Mouse (Mus musculus) hindbrain, embryonic 11.5 days (tissue): Measurements from ENCODE around the gene Rusc2. TPM values are rescaled to one million over a fixed set of nuclear protein-coding genes. Genes with fewer than 3 reads are reported as not detected.

Experiments used
- ATAC-seq: fragments of 200-750 bp; cut with Nextera tagmentation; 2 replicates; pipeline ENCODE4 v1.8.0; 2017; ENCODE audit warnings: mild to moderate bottlenecking, moderate TSS enrichment, moderate library complexity; ENCODE audit not compliant: low FRiP score
- DNase-seq: peaks from one replicate; pipeline ENCODE4 v3.0.0-alpha.2; 2015; ENCODE audit warnings: low spot score
- H3K27ac ChIP-seq: fragments of 300-500 bp; sonication (generic); 2 replicates; pipeline ENCODE4 v1.5.1; 2014; ENCODE audit warnings: mild to moderate bottlenecking, low read depth, low read length
- H3K27me3 ChIP-seq: fragments of 300-500 bp; sonication (generic); 2 replicates; pipeline ENCODE4 v1.6.1; 2014; ENCODE audit warnings: mild to moderate bottlenecking, low read length, moderate library complexity, mixed read lengths; ENCODE audit not compliant: control insufficient read depth, insufficient read depth
- H3K36me3 ChIP-seq: fragments of 300-500 bp; sonication (generic); 2 replicates; pipeline ENCODE4 v1.6.1; 2014; ENCODE audit warnings: mild to moderate bottlenecking, low read length, moderate library complexity, mixed read lengths; ENCODE audit not compliant: control insufficient read depth, insufficient read depth
- H3K4me1 ChIP-seq: fragments of 300-500 bp; sonication (generic); replicated peaks from 2 replicates; pipeline ENCODE4 v1.6.1; 2014; ENCODE audit warnings: low read length, mixed read lengths; ENCODE audit not compliant: control insufficient read depth, insufficient read depth
- H3K4me2 ChIP-seq: fragments of 300-500 bp; sonication (generic); replicated peaks from 2 replicates; pipeline ENCODE4 v1.6.1; 2014; ENCODE audit warnings: mild to moderate bottlenecking, low read depth, low read length
- H3K4me3 ChIP-seq: fragments of 300-500 bp; sonication (generic); 2 replicates; pipeline ENCODE4 v1.5.1; 2014; ENCODE audit warnings: low read depth, low read length
- H3K9ac ChIP-seq: fragments of 300-500 bp; sonication (generic); 2 replicates; pipeline ENCODE4 v1.6.1; 2014; ENCODE audit warnings: low read depth, low read length
- H3K9me3 ChIP-seq: fragments of 300-500 bp; sonication (generic); 2 replicates; pipeline ENCODE4 v1.6.1; 2016; ENCODE audit warnings: low read length; ENCODE audit not compliant: control insufficient read depth
- WGBS: fragments of 180-500 bp; shearing (Covaris S2); extraction: QIAGEN DNeasy Blood & Tissue Kit; methylation state at CpG from one replicate; pipeline ENCODE4 v1.1.7; 2014; 5-methylcytosine and 5-hydroxymethylcytosine counted together
- polyA plus RNA-seq: library from polyadenylated mRNA; unstranded; fragments of >200 nt; fragmentation: Nextera tagmentation; extraction: Ambion mirVana; gene quantifications from 2 replicates; pipeline ENCODE4 v1.2.1, GENCODE M21; 2014

The Rusc2 gene
- polyA plus RNA-seq, 1 experiment from 2014 or later: 19.1 TPM

- H3K4me3 ChIP-seq: peak within 1 kb of the TSS; percentile 20
- H3K27me3 ChIP-seq: peaks cover 8% of the 10 kb centered on the region; the same call in 1 of the 2 replicates
- H3K9me3 ChIP-seq: no peaks in the 10 kb centered on the region
- no peaks in the 10 kb centered on the region for H3K36me3 ChIP-seq
- H3K4me2 ChIP-seq: peak within 1 kb of the TSS; percentile 41
- WGBS: 35% methylated on average over 20 of the region's 20 CpGs
- ATAC-seq: no peak
- peaks cover 4% of the 10 kb centered on the region; the same call in 1 of the 2 replicates for H3K4me1 ChIP-seq
- no peak within 1 kb of the TSS for H3K27ac ChIP-seq
- DNase-seq: peak; percentile 32
- H3K9ac ChIP-seq: peak within 1 kb of the TSS; percentile 34; the same call in 1 of the 2 replicates
These were observed 72.5 kb downstream of the Rusc2 start, which contains the start of gene Cd72 for GRCm38 (mm10) chr4:43454041-43454836. Cd72 (minus strand) TSS chr4:43454628.

- H3K36me3 ChIP-seq: no peaks in the 10 kb centered on the region
- 31% methylated on average over 4 of the region's 4 CpGs for WGBS
- ATAC-seq: no peak
- no peak overlapping the region for H3K4me2 ChIP-seq
- no peak overlapping the region for H3K9ac ChIP-seq
- H3K4me1 ChIP-seq: peaks cover 4% of the 10 kb centered on the region; the same call in 1 of the 2 replicates
- no peak for DNase-seq
- H3K9me3 ChIP-seq: no peaks in the 10 kb centered on the region
- H3K27me3 ChIP-seq: peaks cover 8% of the 10 kb centered on the region; the same call in 1 of the 2 replicates
- H3K27ac ChIP-seq: no peak overlapping the region
- H3K4me3 ChIP-seq: no peak overlapping the region
These were observed 74.7 kb downstream of the Rusc2 start for GRCm38 (mm10) chr4:43456470-43456869.

GRCm38 (mm10) chr4:43457124-43457523, 75.3 kb downstream of the Rusc2 start:
- H3K27me3 ChIP-seq: peaks cover 8% of the 10 kb centered on the region; the same call in 1 of the 2 replicates
- H3K4me2 ChIP-seq: no peak overlapping the region
- H3K27ac ChIP-seq: no peak overlapping the region
- H3K4me1 ChIP-seq: peaks cover 4% of the 10 kb centered on the region; the same call in 1 of the 2 replicates
- no peaks in the 10 kb centered on the region for H3K36me3 ChIP-seq
- H3K4me3 ChIP-seq: no peak overlapping the region
- WGBS: 15% methylated on average over 8 of the region's 8 CpGs
- no peak overlapping the region for H3K9ac ChIP-seq
- ATAC-seq: no peak
- no peak for DNase-seq
- no peaks in the 10 kb centered on the region for H3K9me3 ChIP-seq

- Histone ChIP-seq H3K4me2 (no peak overlapping the region), H3K36me3 (no peaks in the 10 kb centered on the region), H3K4me3 (no peak overlapping the region), H3K27ac (no peak overlapping the region), H3K9me3 (no peaks in the 10 kb centered on the region), H3K4me1 (no peaks in the 10 kb centered on the region), H3K27me3 (no peaks in the 10 kb centered on the region), H3K9ac (no peak overlapping the region)
- 94% methylated on average over 5 of the region's 5 CpGs for WGBS
- DNase-seq (no peak), ATAC-seq (no peak)
These were observed 81.3 kb downstream of the Rusc2 start for GRCm38 (mm10) chr4:43463102-43463501.

GRCm38 (mm10) chr4:43465935-43466334, 84.2 kb downstream of the Rusc2 start:
- Histone ChIP-seq H3K9ac (no peak overlapping the region), H3K36me3 (no peaks in the 10 kb centered on the region), H3K9me3 (no peaks in the 10 kb centered on the region), H3K27me3 (no peaks in the 10 kb centered on the region), H3K4me1 (no peaks in the 10 kb centered on the region), H3K27ac (no peak overlapping the region), H3K4me2 (no peak overlapping the region), H3K4me3 (no peak overlapping the region)
- DNase-seq (no peak), ATAC-seq (no peak)
- WGBS: 87% methylated on average over 6 of the region's 6 CpGs

GRCm38 (mm10) chr4:43466872-43467271, 85.1 kb downstream of the Rusc2 start:
- ATAC-seq (no peak), DNase-seq (no peak)
- 93% methylated on average over 7 of the region's 7 CpGs for WGBS
- no peak overlapping the region for H3K9ac ChIP-seq
- H3K36me3 ChIP-seq: no peaks in the 10 kb centered on the region
- no peak overlapping the region for H3K27ac ChIP-seq
- no peak overlapping the region for H3K4me3 ChIP-seq
- no peak overlapping the region for H3K4me2 ChIP-seq
- no peaks in the 10 kb centered on the region for H3K27me3 ChIP-seq
- no peaks in the 10 kb centered on the region for H3K9me3 ChIP-seq
- H3K4me1 ChIP-seq: no peaks in the 10 kb centered on the region

- 90% methylated on average over 10 of the region's 10 CpGs for WGBS
- Histone ChIP-seq H3K9ac (no peak overlapping the region), H3K4me3 (no peak overlapping the region), H3K4me2 (no peak overlapping the region), H3K4me1 (no peaks in the 10 kb centered on the region), H3K27ac (no peak overlapping the region), H3K27me3 (no peaks in the 10 kb centered on the region), H3K9me3 (no peaks in the 10 kb centered on the region), H3K36me3 (no peaks in the 10 kb centered on the region)
- no peak for DNase-seq
- no peak for ATAC-seq
These were observed 88.5 kb downstream of the Rusc2 start for GRCm38 (mm10) chr4:43470301-43470700.

- no peak for ATAC-seq
- 83% methylated on average over 1 of the region's 1 CpGs for WGBS
- Histone ChIP-seq H3K4me1 (peaks cover 3% of the 10 kb centered on the region; the same call in 1 of the 2 replicates), H3K27me3 (no peaks in the 10 kb centered on the region), H3K4me3 (no peak overlapping the region), H3K27ac (no peak overlapping the region), H3K36me3 (no peaks in the 10 kb centered on the region), H3K4me2 (no peak overlapping the region), H3K9ac (no peak overlapping the region), H3K9me3 (no peaks in the 10 kb centered on the region)
- DNase-seq: no peak
These were observed 91.9 kb downstream of the Rusc2 start for GRCm38 (mm10) chr4:43473636-43474035.

GRCm38 (mm10) chr4:43476604-43477003, 94.8 kb downstream of the Rusc2 start:
- H3K36me3 ChIP-seq: no peaks in the 10 kb centered on the region
- no peaks in the 10 kb centered on the region for H3K27me3 ChIP-seq
- WGBS: 92% methylated on average over 6 of the region's 6 CpGs
- H3K4me3 ChIP-seq: no peak overlapping the region
- ATAC-seq (no peak), DNase-seq (no peak)
- no peak overlapping the region for H3K4me2 ChIP-seq
- H3K9me3 ChIP-seq: no peaks in the 10 kb centered on the region
- no peak overlapping the region for H3K27ac ChIP-seq
- H3K4me1 ChIP-seq: peaks cover 3% of the 10 kb centered on the region; the same call in 1 of the 2 replicates
- H3K9ac ChIP-seq: no peak overlapping the region
